Mouse (Mus musculus) lung, adult 2 months (tissue): ENCODE results near the gene Echdc3.

ENCODE experiments used
- CTCF ChIP-seq: fragments of 200-500 bp; IDR thresholded peaks from 2 replicates; pipeline ENCODE4 v1.5.1; 2011; ENCODE audit warnings: mild to moderate bottlenecking, low read length, control low read depth; ENCODE audit not compliant: insufficient read depth
- POLR2A ChIP-seq: fragments of 200-500 bp; IDR thresholded peaks from 2 replicates; pipeline ENCODE4 v1.6.1; 2011; ENCODE audit warnings: low read depth, mild to moderate bottlenecking, control low read depth, low read length, borderline replicate concordance; ENCODE audit errors: extremely low read depth

GRCm38 (mm10) chr2:6188891-6189674 lies 23.8 kb downstream of the Echdc3 start:
- TF ChIP-seq CTCF (no peak), POLR2A (no peak)
